Mouse (Mus musculus) spleen, postnatal 10 days (tissue): ENCODE data around the gene St3gal3.

Experiments
- DNase-seq, 2 experiments: peaks; one replicate each; pipeline ENCODE4 v3.0.0; 2021 to 2022; ENCODE audit warnings: low spot score in 2 of 2

St3gal3 gene

GRCm38 (mm10) chr4:117989801-117990200 is 144.9 kb downstream of the St3gal3 start:
- DNase-seq: no peak

GRCm38 (mm10) chr4:117986766-117987165 is 147.9 kb downstream of the St3gal3 start:
- no peak for DNase-seq

GRCm38 (mm10) chr4:117984993-117985587 is 149.6 kb downstream of the St3gal3 start:
- no peak for DNase-seq

- no peak for DNase-seq
These were observed 150.5 kb downstream of the St3gal3 start for GRCm38 (mm10) chr4:117984206-117984605.

GRCm38 (mm10) chr4:117982706-117983105 is 152.0 kb downstream of the St3gal3 start:
- DNase-seq: no peak

GRCm38 (mm10) chr4:117981518-117981917 is 153.2 kb downstream of the St3gal3 start:
- DNase-seq: no peak

- DNase-seq: no peak
These were observed 154.6 kb downstream of the St3gal3 start for GRCm38 (mm10) chr4:117980161-117980560.

- DNase-seq: no peak
These were observed 155.5 kb downstream of the St3gal3 start for GRCm38 (mm10) chr4:117979181-117979580.

GRCm38 (mm10) chr4:117978282-117978681 is 156.4 kb downstream of the St3gal3 start:
- DNase-seq: no peak

GRCm38 (mm10) chr4:117977841-117978240 is 156.9 kb downstream of the St3gal3 start:
- no peak for DNase-seq

- no peak for DNase-seq
These were observed 157.3 kb downstream of the St3gal3 start for GRCm38 (mm10) chr4:117977371-117977770.

- DNase-seq: no peak
These were observed 158.9 kb downstream of the St3gal3 start for GRCm38 (mm10) chr4:117975820-117976219.

- no peak for DNase-seq
These were observed 160.0 kb downstream of the St3gal3 start for GRCm38 (mm10) chr4:117974719-117975118.

GRCm38 (mm10) chr4:117972999-117973398 is 161.7 kb downstream of the St3gal3 start:
- DNase-seq: peak in 1 of 2 experiments; percentile 20

- DNase-seq: no peak
These were observed 170.2 kb downstream of the St3gal3 start for GRCm38 (mm10) chr4:117964346-117965025.

GRCm38 (mm10) chr4:117957492-117957891 is 177.2 kb downstream of the St3gal3 start:
- no peak for DNase-seq

- no peak for DNase-seq
These were observed 187.2 kb downstream of the St3gal3 start for GRCm38 (mm10) chr4:117947493-117947892.

- no peak for DNase-seq
These were observed 187.9 kb downstream of the St3gal3 start for GRCm38 (mm10) chr4:117946639-117947305.

- DNase-seq: no peak
These were observed 191.4 kb downstream of the St3gal3 start for GRCm38 (mm10) chr4:117943317-117943716.

GRCm38 (mm10) chr4:117936964-117937363 is 197.8 kb downstream of the St3gal3 start:
- DNase-seq: no peak

GRCm38 (mm10) chr4:117934081-117934480 is 200.6 kb downstream of the St3gal3 start:
- DNase-seq: no peak

GRCm38 (mm10) chr4:117933248-117933647 is 201.5 kb downstream of the St3gal3 start:
- DNase-seq: no peak

GRCm38 (mm10) chr4:117929391-117929881 is 205.3 kb downstream of the St3gal3 start, which contains the start of gene Artn:
Gene Artn (minus strand): TSS chr4:117929763.
- peak; percentile 48 to 54 for DNase-seq
